Mouse (Mus musculus) induced T-regulatory cell, adult 2 months (primary cell): ENCODE measurements around the gene Ncdn.

Experiments used
- DNase-seq: peaks from one replicate; pipeline ENCODE4 v3.0.0-alpha.2; 2012; ENCODE audit warnings: low read depth

Ncdn gene

GRCm38 (mm10) chr4:126752608-126753141, 563 bp downstream of the Ncdn start:
- DNase-seq, result peak; percentile 78

DNA sequence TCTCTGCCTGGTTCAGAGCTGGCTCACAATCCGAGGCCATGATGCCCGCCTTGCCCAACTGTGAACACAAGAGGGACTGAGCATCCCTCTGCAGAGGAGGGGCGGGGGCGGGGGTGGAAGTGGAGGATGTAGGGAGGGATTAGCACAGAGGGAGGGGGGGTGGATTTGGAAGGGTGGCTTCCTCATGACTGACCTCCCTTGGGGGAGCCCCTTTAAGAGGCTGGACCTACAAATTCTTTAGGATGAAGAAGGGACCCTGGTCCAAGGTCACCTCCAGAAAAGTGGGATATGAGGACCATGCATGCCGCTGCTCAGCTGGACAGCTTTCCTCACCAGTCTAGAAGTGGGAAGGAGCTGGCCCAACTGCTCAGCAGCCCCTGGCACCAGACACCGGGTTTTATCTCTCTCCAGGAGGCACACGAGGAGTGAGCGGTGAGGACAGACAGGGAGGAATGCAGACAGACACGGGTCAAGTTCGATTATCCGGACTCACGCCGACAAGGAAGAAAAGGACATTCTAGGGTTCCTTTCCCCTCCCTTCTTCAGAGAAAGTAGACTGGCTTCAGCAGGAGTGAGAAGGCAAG, 1.1 kb downstream of the Ncdn start:
- no peak for DNase-seq

DNA sequence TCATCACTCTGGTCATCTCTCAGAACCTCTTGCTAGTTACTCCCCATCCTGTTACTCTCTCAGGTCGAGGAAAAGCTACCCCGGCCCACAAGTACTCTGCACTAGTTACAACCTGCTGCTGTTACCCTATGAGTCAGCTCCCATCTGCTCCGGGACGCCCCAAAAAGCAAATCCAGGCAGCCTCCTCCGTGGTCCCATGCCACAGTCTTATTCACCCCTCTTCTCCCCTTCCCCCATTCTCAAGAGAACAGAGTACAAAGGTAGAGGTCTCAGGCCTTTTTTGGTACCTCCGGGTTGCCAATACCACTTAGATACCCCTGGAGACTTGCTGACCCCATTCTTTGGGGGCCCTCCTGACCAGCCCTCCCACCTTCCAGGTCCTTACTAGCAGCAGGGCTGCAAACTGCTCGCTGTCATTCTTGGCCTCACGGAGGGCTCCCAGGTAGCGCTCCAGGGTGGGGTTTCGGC, 1.6 kb downstream of the Ncdn start:
- DNase-seq, result no peak

GRCm38 (mm10) chr4:126750863-126751555, 2.2 kb downstream of the Ncdn start:
- no peak for DNase-seq

DNA sequence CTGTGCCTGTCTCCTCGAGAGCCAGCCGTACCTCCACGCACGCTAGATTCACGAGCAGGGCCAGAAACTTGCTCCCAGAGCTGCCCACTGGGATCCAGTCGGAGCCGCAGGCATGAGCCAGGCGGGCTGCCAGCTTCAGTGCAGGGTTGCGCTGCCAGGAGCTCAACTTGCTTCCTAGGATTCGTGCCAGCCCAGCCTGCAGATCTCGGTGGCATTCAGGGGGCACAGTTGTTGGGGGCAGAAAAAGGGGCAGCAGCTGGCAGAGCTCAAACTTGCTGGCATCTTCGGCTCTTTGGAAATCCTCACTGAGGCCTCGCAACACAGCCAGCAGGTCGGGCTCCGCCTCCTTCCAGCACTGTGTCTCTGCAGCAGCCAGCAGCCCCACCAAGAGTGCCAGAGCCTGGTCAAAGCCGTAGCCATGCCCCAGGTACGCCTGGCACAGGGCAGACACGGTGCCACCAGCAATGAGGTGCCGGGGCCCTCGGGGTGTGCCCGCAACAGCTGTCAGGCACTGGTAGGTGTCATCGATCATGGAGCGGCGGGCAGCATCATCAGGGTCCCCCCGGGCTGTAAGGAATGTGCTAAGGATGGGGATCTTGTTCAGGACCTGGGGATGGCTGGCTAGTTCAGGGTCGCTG, 3.1 kb downstream of the Ncdn start:
- no peak for DNase-seq

DNA sequence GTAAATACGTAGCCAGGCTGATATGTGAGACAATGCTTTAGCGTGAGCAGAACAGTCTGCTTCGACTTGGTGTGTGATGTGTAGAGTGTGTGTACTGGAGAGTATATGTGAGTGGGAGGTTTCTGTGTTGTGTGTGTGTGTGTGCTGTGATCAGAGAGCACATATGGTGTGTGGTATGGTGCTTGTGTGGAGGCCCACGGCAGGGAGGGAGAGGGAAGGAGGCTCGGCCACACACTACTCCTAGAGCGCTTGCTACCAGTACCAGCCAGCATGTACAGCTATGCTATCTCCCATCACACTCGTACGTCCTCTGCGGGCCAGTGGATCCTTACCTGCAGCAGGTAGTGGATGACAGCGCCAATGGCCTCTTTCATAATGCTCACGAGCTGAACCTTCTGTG, 3.7 kb downstream of the Ncdn start:
- DNase-seq, result no peak

DNA sequence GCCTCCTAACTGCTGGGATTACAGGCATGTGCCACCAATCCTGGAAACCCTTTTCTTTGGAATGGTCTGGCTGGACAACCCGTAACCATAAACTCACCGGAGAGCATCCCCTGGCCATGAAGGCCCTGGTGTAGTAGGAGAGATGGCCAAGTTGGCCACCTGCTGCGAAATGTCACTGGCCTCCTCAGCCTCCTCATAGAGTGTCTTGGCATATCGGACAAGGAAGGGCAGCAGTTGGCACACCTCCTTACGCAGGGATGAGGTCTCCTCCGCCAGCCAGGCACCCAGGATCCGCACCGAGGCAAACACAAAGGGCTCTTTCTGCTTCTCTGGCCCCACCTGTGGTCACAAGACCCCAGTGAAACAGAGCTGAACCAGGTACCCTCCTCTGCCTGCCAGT, 4.9 kb downstream of the Ncdn start:
- no peak for DNase-seq

DNA sequence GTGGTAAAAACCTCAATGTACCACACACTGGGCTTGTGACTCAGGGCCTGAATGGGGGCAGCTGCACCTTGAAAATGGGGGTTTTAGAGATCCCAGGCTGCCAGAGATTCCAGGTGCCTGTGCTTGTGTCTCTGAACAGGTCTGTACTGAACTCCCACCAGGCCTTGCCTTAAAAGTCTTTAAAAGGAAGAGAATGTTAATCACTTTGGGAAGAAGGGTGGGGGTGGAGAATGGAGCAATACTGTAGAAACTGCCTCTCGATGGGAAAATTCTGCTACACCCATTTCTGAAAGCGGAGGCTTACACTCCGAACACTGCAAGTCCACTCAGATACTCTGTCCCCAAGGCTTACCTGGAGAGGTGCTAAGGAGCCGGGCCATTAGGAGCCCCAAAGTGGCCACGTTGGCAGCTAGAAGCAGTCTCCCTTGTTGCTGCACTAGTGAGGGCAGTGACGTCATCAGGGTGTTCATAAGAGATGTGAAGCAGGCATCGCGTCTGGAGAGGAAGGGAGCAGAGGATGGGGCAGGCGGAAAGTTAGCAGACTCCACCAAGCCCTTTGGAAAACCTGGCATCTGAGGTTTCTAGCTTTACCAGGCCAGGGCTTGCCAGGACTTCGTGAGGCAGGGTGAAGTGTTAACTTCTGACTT, 6.9 kb downstream of the Ncdn start:
- no peak for DNase-seq

- DNase-seq, result peak; percentile 79
These were observed 7.6 kb downstream of the Ncdn start for GRCm38 (mm10) chr4:126745506-126746193.

DNA sequence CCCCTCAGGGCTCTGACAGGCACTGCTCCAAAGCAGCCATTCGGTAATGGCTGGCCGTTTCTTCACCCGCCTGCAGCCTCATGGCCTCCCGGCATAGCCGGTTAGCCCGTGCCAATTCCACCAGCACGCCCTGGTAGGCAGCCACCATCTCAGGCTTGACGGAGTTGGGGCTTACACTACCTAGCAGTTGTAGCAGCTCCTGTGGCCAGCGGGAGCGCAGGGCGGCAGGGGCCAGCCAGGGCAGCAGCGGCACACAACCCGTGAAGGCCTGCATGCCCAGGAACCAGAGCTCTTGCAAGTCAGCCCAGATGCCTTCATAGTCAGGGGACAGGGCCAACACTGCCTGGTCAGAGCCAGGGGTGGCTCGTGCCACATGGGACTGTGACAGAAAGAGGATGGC, 8.4 kb downstream of the Ncdn start:
- DNase-seq, result no peak

DNA sequence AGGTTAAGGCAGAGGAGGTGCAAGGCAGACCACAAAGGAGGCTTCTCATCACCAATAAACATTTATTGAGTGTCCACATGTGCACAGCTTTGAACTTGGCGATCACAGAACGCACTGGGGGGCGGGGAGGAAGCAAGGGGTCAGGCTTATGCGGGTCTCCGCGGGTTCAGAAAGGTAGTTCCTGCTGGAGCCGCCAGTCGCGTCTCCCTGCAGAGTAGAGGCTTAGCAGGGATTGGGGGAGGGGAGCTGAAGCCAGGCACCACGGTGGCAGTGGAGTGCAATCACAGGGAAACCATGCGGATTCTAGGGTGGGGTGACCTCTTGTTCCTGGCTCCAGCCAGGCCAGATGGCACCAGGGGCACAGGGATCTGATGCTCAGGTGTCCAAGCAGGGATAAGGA, 9.5 kb downstream of the Ncdn start:
- DNase-seq, result no peak

GRCm38 (mm10) chr4:126742976-126743375, 10.3 kb downstream of the Ncdn start:
- DNase-seq, result no peak

GRCm38 (mm10) chr4:126741448-126741847, 11.8 kb downstream of the Ncdn start:
- DNase-seq, result peak; percentile 88

GRCm38 (mm10) chr4:126739966-126740676, 13.1 kb downstream of the Ncdn start:
- peak; percentile 43 for DNase-seq

DNA sequence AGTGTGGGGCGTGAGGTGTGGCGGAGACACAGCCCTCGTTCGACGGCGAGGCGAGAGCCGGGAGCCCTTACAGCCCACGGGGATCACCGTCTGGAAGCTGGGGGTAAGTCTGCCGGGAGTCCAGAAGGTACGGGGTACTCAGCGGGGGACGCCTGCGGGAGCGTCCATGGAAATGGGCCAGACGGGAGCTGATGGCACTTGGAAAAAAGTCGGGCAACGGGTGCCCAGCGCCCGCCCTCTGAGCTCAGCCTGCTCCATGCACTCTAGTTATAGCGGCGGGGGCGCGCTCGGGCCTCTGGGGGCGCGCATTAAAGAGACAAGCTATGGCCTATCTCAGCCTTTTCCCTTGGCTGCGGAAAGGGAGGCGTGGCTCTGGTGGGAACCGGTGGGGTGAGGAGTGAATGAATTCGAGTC, 17.2 kb downstream of the Ncdn start, which contains the start of gene Tfap2e:
Gene Tfap2e (minus strand): TSS at position 240 of the 414 bp plus-strand sequence.
- no peak for DNase-seq

DNA sequence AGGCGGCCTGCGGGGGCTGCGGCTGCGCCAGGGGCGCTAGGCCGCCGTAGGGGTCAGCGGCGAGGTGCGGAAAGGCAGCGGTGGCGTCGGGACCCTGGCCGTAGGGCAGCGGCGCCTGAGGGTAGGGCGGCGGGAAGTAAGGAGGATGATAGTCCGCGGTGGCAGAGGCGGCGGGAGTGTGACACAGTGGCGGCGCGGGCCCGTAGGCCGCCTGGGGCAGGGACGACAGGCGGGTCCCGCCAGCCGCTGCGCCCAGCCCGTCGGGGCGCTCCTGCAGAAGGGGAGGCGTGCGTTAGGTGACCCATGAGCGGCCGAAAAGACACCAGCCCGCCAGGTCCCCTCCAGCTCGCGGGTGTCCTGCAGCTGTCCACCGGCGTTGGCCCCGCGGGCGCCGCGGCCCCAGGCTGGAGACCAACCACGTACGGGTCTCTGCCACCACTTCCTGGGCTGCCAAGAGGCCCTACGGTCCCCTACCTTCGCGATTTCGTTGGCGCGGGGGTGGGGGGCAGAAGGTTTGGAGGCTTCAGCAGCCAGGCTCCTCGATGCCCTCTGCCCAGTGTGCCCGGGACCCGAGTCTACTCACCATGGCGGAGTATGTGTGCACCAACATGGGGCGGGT, 17.7 kb downstream of the Ncdn start:
- no peak for DNase-seq

DNA sequence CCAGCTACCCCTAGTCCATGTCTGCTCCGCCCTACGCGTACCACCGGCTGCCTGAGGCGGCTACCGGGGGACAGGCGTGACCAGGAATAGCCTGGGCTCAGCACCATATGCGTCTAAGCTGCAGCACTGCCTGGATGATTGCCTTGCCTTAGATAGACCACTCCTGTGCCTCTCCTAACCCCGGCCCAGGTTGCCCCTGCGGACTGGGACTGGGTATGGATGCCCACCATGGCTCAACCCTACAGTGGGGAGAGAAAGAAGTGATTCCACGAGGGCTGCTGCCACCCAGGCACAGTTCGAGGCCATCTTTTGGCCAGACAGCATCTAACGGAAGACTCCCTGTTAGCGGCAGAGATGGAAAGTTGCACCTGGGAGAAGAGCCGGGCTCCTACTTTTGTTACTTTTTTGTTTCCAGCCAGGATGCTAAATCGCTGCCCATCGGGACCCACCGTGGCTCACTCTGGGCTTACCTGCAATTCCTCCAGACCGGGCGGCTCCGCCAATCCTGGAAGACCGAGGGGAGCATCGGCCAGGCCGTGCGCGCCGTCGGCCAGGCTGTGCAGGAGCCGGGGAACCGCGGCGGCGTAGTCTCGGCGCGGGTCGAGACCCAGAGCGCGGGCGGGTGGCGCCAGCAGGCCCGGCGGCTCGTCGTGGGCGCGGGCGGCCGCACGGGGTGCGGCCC, 18.4 kb downstream of the Ncdn start:
- no peak for DNase-seq

DNA sequence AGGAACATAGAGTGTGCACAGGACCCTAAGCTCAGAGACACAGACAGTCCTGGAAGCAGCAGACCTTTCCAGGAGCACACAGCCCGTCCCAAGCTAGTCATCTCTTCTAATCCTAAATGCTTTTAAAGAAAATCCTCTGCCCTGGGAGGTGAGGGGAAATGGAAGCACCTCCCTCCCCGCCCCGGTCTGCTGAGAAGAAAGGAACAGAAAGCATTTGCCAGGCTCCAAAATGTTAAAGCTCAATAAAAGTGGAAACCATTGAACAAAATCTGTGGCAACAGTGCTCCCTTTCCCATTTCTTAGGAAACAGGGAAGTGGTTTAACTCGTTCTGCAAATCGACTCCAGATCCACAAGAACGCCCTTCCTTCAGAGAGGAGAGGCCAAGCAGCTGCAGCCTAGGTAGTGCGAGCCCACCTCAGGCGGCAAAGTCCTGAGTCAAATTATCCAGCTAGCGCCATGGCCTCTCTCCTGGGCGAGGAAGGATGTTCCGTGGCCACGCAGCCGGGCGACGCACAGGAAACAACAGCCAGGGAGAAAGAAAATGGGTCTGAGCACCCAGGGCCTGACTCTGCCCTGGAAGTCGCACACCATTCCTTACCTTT, 19.1 kb downstream of the Ncdn start:
- DNase-seq, result no peak

GRCm38 (mm10) chr4:126732531-126733380, 20.5 kb downstream of the Ncdn start:
- DNase-seq, result no peak
